Mouse (Mus musculus) B cell, adult (primary cell): ENCODE measurements around the gene Olfr1368. TPM values are rescaled to one million over a fixed set of nuclear protein-coding genes. Genes with fewer than 3 reads are reported as not detected.

Experiments
- total RNA-seq: library from RNA; stranded (reverse); gene quantifications from 4 replicates; pipeline ENCODE4 v1.2.4, GENCODE M21; 2023; ENCODE audit not compliant: inconsistent age

Olfr1368 gene
- not detected in 4 replicates for total RNA-seq

DNA sequence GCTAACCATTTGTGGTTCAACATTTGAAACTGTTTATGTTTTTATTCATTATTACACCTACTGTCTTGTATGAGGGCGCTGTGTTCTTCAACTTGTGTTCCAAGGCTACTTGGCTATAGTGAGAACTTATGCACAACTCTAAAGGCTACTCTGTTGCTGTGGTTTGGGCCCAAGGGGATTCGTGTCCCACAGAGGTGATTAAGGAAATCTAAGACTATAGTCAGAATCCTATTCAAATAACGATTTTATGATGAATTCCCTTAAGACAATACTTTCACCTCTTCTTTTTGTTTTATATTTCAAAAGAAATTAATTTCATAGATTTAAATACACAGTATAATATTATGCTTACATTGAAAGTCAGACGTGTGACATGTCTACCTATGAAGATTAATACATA is at the start of gene Olfr1368:
Gene Olfr1368 (minus strand): TSS at position 101 of the 400 bp plus-strand sequence.

DNA sequence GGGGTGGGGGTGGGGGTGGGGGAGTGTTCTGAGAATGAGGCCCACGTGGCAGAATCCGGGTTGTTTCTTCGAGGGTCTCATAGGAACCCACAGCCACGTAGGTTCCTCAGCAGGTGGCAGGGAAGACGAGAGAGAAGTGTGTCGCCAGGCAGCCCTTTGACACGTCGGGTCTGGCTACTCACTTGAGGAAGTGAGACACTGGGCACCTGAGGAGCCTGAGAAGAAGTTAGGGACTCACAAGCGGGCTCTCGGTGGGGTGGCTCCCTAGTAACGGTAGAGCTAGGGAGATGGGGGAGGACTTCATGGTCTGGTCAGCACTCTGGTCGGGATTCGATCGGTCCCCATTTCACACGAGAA is 33.7 kb upstream of the Olfr1368 start, which contains the start of gene Trim27:
Gene Trim27 (plus strand): TSS at position 79 of the 357 bp plus-strand sequence.

DNA sequence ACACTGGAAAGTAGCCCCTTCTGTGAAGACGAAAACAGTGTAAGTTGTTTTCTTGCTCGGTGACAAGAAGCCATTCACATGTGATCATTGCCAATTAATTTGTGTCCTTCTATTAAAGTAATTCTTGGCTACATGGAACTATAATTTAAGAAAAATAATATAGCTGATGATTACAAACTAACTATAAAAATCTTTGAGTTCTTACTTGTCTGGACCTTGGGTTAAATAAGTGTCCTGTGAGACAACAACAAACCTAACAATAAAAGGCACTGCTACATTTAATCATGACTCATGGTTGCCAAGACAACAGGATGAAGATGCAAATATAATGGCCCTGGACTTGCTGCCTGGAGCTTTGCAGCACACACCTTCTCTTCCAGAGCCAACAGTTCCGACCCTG is 16.3 kb downstream of the Olfr1368 start, which contains the start of gene Olfr263:
Gene Olfr263 (plus strand): TSS at position 301 of the 400 bp plus-strand sequence.

DNA sequence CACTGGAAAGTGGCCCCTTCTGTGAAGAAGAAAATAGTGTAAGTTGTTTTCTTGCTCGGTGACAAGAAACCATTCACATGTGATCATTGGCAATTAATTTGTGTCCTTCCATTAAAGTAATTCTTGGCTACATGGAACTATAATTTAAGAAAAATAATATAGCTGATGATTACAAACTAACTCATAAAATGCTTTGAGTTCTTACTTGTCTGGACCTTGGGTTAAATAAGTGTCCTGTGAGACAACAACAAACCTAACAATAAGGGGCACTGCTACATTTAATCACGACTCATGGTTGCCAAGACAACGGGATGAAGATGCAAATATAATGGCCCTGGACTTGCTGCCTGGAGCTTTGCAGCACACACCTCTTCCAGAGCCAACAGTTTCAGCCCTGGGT is 34.5 kb downstream of the Olfr1368 start, which contains the start of gene Olfr1369-ps1:
Gene Olfr1369-ps1 (plus strand): TSS at position 301 of the 400 bp plus-strand sequence.

Other genes starting within 250 kb of the Olfr1368 start
- not detected in 4 replicates for gene Olfr1370, start 70.9 kb downstream of the Olfr1368 start, total RNA-seq
- gene Olfr1369-ps1, start 34.4 kb downstream of the Olfr1368 start, total RNA-seq = not detected in 4 replicates
- gene Olfr263, start 16.2 kb downstream of the Olfr1368 start, total RNA-seq = not detected in 4 replicates
- 81.9 to 88.7 TPM (median 84.6 TPM) in 4 replicates for gene Trim27, start 33.6 kb upstream of the Olfr1368 start, total RNA-seq
- gene Gpx5, start 146.9 kb upstream of the Olfr1368 start, total RNA-seq = not detected in 4 replicates
- gene Gpx6, start 166.3 kb upstream of the Olfr1368 start, total RNA-seq = not detected in 4 replicates
- not detected in 4 replicates for gene Olfr1367, start 201.0 kb upstream of the Olfr1368 start, total RNA-seq
- 1.7 to 2.2 TPM (median 1.8 TPM) in 4 replicates for gene Zscan12, start 217.0 kb upstream of the Olfr1368 start, total RNA-seq